Mouse (Mus musculus) liver, embryonic 12.5 days (tissue): ENCODE measurements around the gene Spag8. TPM values are rescaled to one million over a fixed set of nuclear protein-coding genes. Genes with fewer than 3 reads are reported as not detected.

Experiments used
- ATAC-seq: fragments of 200-750 bp; cut with Nextera tagmentation; 2 replicates; pipeline ENCODE4 v1.8.0; 2017; ENCODE audit warnings: moderate number of reproducible peaks, mild to moderate bottlenecking, moderate library complexity
- H3K27ac ChIP-seq: fragments of 300-500 bp; sonication (generic); 2 replicates; pipeline ENCODE4 v1.5.1; 2016; ENCODE audit warnings: mild to moderate bottlenecking
- H3K27me3 ChIP-seq: fragments of 300-500 bp; sonication (generic); replicated peaks from 2 replicates; pipeline ENCODE4 v1.6.1; 2016; ENCODE audit warnings: mild to moderate bottlenecking, moderate library complexity
- H3K36me3 ChIP-seq: fragments of 300-500 bp; sonication (generic); 2 replicates; pipeline ENCODE4 v1.6.1; 2016; ENCODE audit warnings: mild to moderate bottlenecking, moderate library complexity
- H3K4me1 ChIP-seq: fragments of 300-500 bp; sonication (generic); 2 replicates; pipeline ENCODE4 v1.6.1; 2016
- H3K4me2 ChIP-seq: fragments of 300-500 bp; sonication (generic); 2 replicates; pipeline ENCODE4 v1.6.1; 2016; ENCODE audit warnings: mild to moderate bottlenecking, moderate library complexity
- H3K4me3 ChIP-seq: fragments of 300-500 bp; sonication (generic); 2 replicates; pipeline ENCODE4 v1.5.1; 2016; ENCODE audit warnings: mild to moderate bottlenecking, moderate library complexity
- H3K9ac ChIP-seq: fragments of 300-500 bp; sonication (generic); 2 replicates; pipeline ENCODE4 v1.6.1; 2016; ENCODE audit warnings: mild to moderate bottlenecking, moderate library complexity
- H3K9me3 ChIP-seq: fragments of 300-500 bp; sonication (generic); replicated peaks from 2 replicates; pipeline ENCODE4 v1.6.1; 2016; ENCODE audit warnings: mild to moderate bottlenecking, moderate library complexity
- WGBS: fragments of 180-500 bp; shearing (Covaris S2); methylation state at CpG from one replicate; pipeline ENCODE4 v1.1.7; 2016; ENCODE audit not compliant: insufficient replicate concordance; 5-methylcytosine and 5-hydroxymethylcytosine counted together
- polyA plus RNA-seq: library from polyadenylated mRNA; unstranded; fragments of >200 nt; fragmentation: Nextera tagmentation; extraction: Ambion mirVana; gene quantifications from 2 replicates; pipeline ENCODE4 v1.2.1, GENCODE M21; 2016

The Spag8 gene
- polyA plus RNA-seq, 1 experiment from 2014 or later: 0.20 TPM

DNA sequence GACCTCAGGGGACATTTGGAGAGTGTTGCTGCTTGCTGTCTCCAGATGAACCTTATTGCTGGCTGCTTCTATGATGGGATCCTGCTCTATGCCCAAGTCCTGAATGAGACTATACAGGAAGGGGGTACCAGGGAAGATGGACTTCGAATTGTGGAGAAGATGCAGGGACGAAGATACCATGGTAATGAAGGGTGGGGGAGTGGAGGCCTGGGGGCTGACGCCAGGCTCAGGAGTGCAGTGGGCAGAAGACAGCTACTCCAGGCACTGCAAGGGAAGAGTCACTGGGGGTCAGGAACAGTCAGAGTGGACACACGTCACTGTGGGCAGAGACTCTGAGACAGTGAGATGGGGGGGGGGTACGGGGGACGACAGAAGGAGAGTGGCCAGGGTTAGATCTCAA lies 12.9 kb downstream of the Spag8 start:
- no peaks in the 10 kb centered on the region for H3K36me3 ChIP-seq
- 62% methylated on average over 6 of the region's 6 CpGs for WGBS
- H3K4me1 ChIP-seq: peaks cover 11% of the 10 kb centered on the region
- no peak overlapping the region for H3K27ac ChIP-seq
- no peak overlapping the region for H3K4me3 ChIP-seq
- H3K4me2 ChIP-seq: no peak overlapping the region
- no peak overlapping the region for H3K9ac ChIP-seq
- no peak for ATAC-seq
- H3K9me3 ChIP-seq: no peaks in the 10 kb centered on the region
- no peaks in the 10 kb centered on the region; the same call in 1 of the 2 replicates for H3K27me3 ChIP-seq

DNA sequence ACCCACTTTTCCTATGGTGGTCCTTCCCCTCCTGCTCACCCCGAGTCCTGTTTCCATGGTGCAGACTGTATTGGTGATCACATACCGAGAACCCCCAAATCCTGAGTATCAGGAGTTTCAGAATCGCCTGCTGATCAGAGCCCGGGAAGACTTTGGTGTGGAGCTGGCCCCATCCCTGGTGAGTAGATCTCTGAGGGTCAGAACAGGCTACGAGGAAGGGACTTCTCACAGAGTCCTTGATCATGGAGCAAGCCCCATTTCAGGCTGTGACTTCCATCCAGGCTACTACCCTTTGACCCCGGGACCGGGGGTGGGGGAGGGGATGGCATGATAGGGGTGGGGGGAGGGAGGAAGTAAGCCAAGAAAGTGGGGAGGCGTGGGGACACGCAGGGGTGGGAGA lies 13.3 kb downstream of the Spag8 start:
- no peak for ATAC-seq
- H3K4me1 ChIP-seq: peaks cover 14% of the 10 kb centered on the region
- 65% methylated on average over 9 of the region's 9 CpGs for whole genome bisulfite sequencing

DNA sequence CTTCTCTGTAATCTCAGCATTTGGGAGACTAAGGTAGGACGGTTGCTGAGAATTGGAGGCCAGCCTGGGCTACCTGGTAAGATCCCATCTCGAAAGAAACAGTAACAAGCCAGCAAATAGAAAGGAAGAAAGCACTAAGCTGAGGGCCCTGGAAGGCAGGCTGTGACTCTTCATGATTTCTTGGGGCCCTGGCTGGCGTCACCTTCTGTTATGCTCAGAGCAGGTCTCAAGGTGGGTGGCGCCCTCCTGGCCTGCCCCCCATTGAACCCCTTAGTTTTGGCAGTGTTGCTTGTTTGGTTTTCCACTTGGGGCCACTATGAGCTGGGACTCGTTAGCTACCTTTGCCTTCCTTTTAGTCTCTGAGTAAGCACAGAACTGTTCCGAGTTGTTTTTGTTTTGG lies 16.6 kb downstream of the Spag8 start:
- H3K36me3 ChIP-seq: no peaks in the 10 kb centered on the region
- no peak overlapping the region for H3K27ac ChIP-seq
- no peak overlapping the region for H3K4me2 ChIP-seq
- no peaks in the 10 kb centered on the region for H3K9me3 ChIP-seq
- H3K4me3 ChIP-seq: no peak overlapping the region
- H3K9ac ChIP-seq: no peak overlapping the region
- no peak for ATAC-seq
- peaks cover 9% of the 10 kb centered on the region for H3K4me1 ChIP-seq
- 64% methylated on average over 6 of the region's 6 CpGs for WGBS
- peaks cover 23% of the 10 kb centered on the region for H3K27me3 ChIP-seq

More for the DNA sequence above, 13.3 kb downstream of the Spag8 start:
- Histone ChIP-seq H3K4me2 (no peak overlapping the region), H3K4me3 (no peak overlapping the region), H3K9me3 (no peaks in the 10 kb centered on the region), H3K36me3 (no peaks in the 10 kb centered on the region), H3K27me3 (no peaks in the 10 kb centered on the region; the same call in 1 of the 2 replicates), H3K27ac (no peak overlapping the region), H3K9ac (no peak overlapping the region)

- ATAC-seq: no peak
- Histone ChIP-seq H3K9me3 (no peaks in the 10 kb centered on the region), H3K27ac (no peak overlapping the region), H3K4me3 (no peak overlapping the region), H3K36me3 (no peaks in the 10 kb centered on the region), H3K4me2 (no peak overlapping the region), H3K4me1 (peaks cover 26% of the 10 kb centered on the region), H3K27me3 (peaks cover 39% of the 10 kb centered on the region), H3K9ac (no peak overlapping the region)
- 78% methylated on average over 7 of the region's 7 CpGs for WGBS
These were observed 18.6 kb downstream of the Spag8 start for GRCm38 (mm10) chr4:43634621-43635374.

DNA sequence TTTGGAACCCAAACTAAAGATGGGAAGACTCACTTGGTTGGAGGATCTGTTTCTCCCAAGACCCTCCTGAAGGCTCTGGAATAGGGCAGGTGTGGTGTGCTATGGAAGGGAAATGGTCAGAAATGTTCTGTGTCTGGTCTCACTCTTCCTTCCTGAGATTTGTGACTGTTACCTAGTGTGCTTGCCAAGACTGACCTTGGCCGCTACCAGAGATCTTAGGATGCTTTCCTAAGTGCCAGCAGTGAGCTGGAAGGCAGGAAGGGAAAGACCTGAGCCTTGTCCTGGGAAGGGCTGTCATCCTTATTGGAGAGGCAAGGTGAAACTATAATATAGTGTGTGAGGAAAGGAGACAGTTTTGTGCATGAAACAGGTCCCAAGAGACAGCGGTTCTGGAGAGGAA lies 19.7 kb downstream of the Spag8 start:
- no peak for ATAC-seq
- peaks cover 34% of the 10 kb centered on the region for H3K4me1 ChIP-seq
- no peak overlapping the region for H3K4me2 ChIP-seq
- H3K36me3 ChIP-seq: no peaks in the 10 kb centered on the region
- H3K27me3 ChIP-seq: peaks cover 39% of the 10 kb centered on the region
- WGBS: 73% methylated on average over 2 of the region's 2 CpGs
- H3K9ac ChIP-seq: no peak overlapping the region
- no peak overlapping the region for H3K4me3 ChIP-seq
- no peak overlapping the region for H3K27ac ChIP-seq
- no peaks in the 10 kb centered on the region for H3K9me3 ChIP-seq

GRCm38 (mm10) chr4:43633296-43633695 lies 20.1 kb downstream of the Spag8 start:
- no peaks in the 10 kb centered on the region for H3K9me3 ChIP-seq
- ATAC-seq: no peak
- no peaks in the 10 kb centered on the region for H3K36me3 ChIP-seq
- H3K4me1 ChIP-seq: peaks cover 34% of the 10 kb centered on the region
- no peak overlapping the region for H3K27ac ChIP-seq
- H3K27me3 ChIP-seq: peaks cover 39% of the 10 kb centered on the region
- H3K4me2 ChIP-seq: no peak overlapping the region
- WGBS: 70% methylated on average over 8 of the region's 8 CpGs
- H3K9ac ChIP-seq: no peak overlapping the region
- H3K4me3 ChIP-seq: no peak overlapping the region

GRCm38 (mm10) chr4:43631956-43632920 lies 21.2 kb downstream of the Spag8 start:
- Histone ChIP-seq H3K27me3 (peaks cover 39% of the 10 kb centered on the region), H3K4me2 (peak overlapping the region; percentile 88), H3K9me3 (no peaks in the 10 kb centered on the region), H3K36me3 (no peaks in the 10 kb centered on the region), H3K4me1 (peaks cover 34% of the 10 kb centered on the region), H3K9ac (peak overlapping the region; percentile 65; the same call in 1 of the 2 replicates), H3K27ac (no peak overlapping the region), H3K4me3 (peak overlapping the region; percentile 62)
- peak; percentile 17; the same call in 1 of the 2 replicates for ATAC-seq
- WGBS: 54% methylated on average over 42 of the region's 42 CpGs

DNA sequence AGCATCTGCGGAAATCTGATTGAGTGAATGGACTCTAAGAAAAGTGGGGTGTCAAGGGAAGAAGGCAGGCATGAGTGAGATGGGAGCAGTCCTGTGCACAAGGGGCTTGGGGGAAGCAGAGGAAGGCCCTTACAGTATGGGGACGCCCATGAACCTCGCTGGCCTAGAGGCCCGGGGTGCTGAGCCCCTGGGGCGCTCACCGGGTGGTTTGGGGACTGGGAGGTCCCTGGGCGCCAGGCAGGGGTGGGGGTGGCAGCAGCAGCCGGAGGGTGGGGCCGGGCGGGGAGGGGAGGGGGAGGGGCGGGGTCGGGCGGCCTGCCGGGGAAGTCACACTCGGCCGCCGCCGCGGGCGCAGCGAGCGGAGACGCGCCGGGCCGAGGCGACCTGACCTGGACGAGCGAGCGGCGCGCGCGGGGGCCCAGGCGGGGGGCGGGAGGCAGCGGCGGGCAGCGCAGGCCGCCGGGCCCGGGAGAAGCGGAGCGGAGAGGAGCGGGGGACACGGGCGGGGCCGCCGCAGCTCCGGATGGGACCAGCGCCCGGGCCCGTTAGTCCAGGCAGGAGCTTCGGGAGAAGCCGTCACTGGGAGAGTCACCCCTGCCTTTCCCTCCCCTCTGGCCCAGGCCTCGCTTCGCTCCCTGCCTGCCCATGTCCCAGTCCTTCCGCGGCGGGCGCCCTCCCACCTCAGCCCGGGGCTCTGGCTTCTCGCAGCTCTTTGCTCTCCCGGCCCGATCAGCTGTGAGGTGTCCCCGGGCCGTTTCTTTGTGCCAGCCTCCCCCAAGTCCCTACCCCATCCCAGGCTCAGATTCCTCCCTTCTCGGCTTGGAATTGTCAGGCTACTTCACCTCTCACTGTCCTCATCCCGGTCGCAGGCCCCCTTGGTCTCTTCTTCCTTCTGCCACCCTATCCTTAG lies 22.1 kb downstream of the Spag8 start, which contains the start of gene Npr2:
Gene Npr2, plus strand, starts transcription at position 890 of the 910 bp plus-strand sequence.
- peak within 1 kb of the TSS; percentile 62 for H3K4me3 ChIP-seq
- ATAC-seq: peak; percentile 33; the same call in 1 of the 2 replicates
- 2% methylated on average over 65 of the region's 70 CpGs for WGBS
- no peak within 1 kb of the TSS for H3K27ac ChIP-seq
- H3K4me2 ChIP-seq: peak within 1 kb of the TSS; percentile 88
- 0 out of 2 replicates have a peak, but pooled peaks cover 2% of the 10 kb centered on the region for H3K9me3 ChIP-seq
- H3K36me3 ChIP-seq: no peaks in the 10 kb centered on the region
- H3K9ac ChIP-seq: peak within 1 kb of the TSS; percentile 65
- peaks cover 34% of the 10 kb centered on the region for H3K4me1 ChIP-seq
- peaks cover 39% of the 10 kb centered on the region for H3K27me3 ChIP-seq

DNA sequence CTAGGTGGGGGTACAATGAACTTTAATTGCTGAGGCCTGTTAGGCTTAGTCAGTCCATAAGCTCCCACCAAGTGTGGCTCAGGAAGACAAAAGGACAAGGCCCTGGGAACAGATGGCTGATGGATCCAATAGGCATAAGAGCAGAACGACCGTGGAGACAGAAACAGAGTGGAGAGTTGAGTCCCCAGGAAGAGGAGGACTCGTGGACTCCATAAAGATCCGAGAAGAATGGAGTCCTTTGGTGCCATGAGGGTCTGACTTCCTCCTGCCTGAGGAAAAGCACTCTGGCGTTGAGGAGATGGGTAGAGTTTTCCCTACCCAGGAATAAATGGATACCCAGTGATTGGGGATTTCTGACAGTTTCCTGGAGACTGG lies 22.7 kb downstream of the Spag8 start:
- Histone ChIP-seq H3K4me1 (peaks cover 34% of the 10 kb centered on the region), H3K9ac (no peak overlapping the region), H3K27me3 (peaks cover 39% of the 10 kb centered on the region), H3K4me2 (peak overlapping the region; percentile 88), H3K9me3 (peaks cover 7% of the 10 kb centered on the region), H3K36me3 (no peaks in the 10 kb centered on the region), H3K4me3 (peak overlapping the region; percentile 62), H3K27ac (no peak overlapping the region)
- WGBS: 19% methylated on average over 5 of the region's 5 CpGs
- ATAC-seq: no peak

GRCm38 (mm10) chr4:43630030-43630581 lies 23.3 kb downstream of the Spag8 start:
- H3K36me3 ChIP-seq: no peaks in the 10 kb centered on the region
- H3K27me3 ChIP-seq: peaks cover 39% of the 10 kb centered on the region
- H3K27ac ChIP-seq: no peak overlapping the region
- no peak overlapping the region for H3K9ac ChIP-seq
- H3K9me3 ChIP-seq: peaks cover 13% of the 10 kb centered on the region
- H3K4me2 ChIP-seq: peak overlapping the region; percentile 43
- 0 out of 2 replicates have a peak, but pooled peaks have one; percentile 43 for ATAC-seq
- H3K4me3 ChIP-seq: no peak overlapping the region
- peaks cover 29% of the 10 kb centered on the region for H3K4me1 ChIP-seq
- 5% methylated on average over 5 of the region's 5 CpGs for WGBS
